Mouse (Mus musculus): ENCODE results near the gene Sirt4. TPM values are rescaled to one million over a fixed set of nuclear protein-coding genes. Genes with fewer than 3 reads are reported as not detected.
"Not testable (repeated sequence)": the region's sequence is repeated elsewhere in the genome, so short reads cannot be mapped to it uniquely, and the experiment has no call there.

The Sirt4 gene
- total RNA-seq, 2 experiments from 2014 or later: 26.8 to 31.2 TPM

DNA sequence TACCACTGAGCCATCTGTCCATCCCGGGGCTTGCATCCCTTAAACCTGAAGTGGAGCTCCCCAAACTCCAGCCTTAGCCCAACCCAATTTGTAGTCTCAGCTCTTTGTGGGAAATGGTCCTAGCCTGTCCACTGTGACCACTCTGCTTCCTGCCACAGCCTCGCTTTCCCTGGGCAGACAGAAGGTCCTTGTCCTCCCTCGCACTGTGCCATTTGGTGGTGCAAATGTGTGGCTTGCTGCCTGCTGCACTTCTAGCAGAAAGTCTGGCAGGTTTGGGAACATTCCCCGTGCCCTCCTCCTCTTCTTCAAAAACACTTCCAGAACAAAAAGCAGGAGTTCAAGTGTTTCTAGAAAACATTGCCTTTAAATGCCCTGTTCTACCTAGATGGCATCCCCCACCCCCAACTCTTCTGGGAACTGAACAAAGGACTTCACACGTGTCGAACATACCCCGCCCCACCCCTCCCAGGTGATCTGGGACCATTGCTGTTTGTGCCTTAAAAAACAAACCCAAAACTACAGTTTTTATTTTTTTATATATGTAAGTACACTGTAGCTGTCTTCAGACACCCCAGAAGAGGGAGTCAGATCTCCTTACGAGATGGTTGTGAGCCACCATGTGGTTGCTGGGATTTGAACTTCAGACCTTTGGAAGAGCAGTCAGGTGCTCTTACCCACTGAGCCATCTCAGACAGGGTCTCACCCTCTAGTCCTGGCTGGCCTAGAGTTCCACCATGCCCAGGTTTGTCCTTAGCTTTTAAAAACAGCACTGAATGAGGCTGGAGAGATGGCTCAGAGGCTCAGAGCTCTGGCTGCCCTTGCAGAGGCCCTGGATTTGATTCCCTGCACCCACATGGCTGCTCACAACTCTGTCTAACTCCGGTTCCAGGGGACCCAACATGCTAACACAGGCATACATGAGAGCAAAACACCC, 14.0 kb upstream of the Sirt4 start:
- DNase-seq (ENCODE audit: extremely low spot score in 1 of 2, low spot score in 2 of 2): no peak
- intact Hi-C loops (cut with DNase I): no loop called here

DNA sequence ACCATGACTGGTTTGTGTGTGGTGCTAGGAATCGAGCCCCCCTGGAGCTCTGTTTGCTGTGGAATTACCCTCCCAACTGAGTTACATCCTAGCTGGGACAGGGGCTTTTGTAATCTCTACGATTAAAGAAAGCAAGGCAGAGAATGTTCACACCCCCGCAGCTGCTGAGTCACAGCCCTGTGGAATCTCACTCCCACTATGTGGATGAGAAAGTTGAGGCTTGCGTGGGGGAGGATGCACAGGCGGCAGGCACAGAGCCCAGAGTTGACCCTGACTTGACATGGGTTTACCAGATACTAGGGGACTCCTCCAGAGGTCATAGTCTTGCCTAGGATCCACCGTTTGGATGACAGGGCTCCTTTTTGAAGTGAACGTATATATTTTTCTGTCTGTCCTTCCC, 12.5 kb upstream of the Sirt4 start:
- no peak for DNase-seq (ENCODE audit: extremely low spot score in 1 of 2, low spot score in 2 of 2)
- intact Hi-C loops (cut with DNase I): no loop called here

DNA sequence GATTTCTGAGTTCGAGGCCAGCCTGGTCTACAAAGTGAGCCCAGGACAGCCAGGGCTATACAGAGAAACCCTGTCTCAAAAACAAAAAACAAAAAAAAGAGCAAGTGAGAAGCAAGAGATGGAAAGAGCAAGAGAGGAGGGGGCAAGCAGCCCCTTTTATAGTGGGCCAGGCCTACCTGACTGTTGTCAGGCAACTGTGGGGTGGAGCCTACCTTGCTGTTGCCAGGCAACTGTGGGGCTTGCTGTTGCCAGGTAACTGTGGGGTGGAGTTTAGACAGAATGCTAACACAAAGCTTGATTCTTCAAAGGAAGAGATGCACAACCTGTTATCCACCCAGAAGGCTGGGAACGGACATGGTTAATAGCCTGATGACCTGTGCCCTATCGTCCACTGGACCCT, 11.1 kb upstream of the Sirt4 start:
- DNase-seq (ENCODE audit: extremely low spot score in 1 of 2, low spot score in 2 of 2); intact Hi-C loops (cut with DNase I): not testable (repeated sequence)

DNA sequence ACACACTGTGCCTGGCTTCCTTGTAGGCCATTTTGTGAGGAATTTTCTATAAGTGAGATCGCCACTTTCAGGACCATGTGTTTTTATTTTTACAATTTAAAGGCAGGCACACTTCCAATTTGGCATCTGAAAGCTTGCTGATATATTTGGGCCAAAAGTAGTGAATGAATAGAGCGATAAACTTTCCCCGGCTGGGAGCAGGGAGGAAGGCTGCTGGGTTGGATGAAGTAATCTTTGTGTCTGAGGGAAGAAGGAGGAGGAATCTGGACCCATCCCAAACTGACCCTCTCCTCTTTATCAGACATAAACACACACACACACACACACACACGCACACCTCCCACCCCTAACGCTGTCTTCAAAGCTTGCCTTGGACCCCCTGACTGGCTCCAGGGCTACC, 8.9 kb upstream of the Sirt4 start:
- intact Hi-C loops (cut with DNase I): no loop called here
- DNase-seq (ENCODE audit: extremely low spot score in 1 of 2, low spot score in 2 of 2): no peak

DNA sequence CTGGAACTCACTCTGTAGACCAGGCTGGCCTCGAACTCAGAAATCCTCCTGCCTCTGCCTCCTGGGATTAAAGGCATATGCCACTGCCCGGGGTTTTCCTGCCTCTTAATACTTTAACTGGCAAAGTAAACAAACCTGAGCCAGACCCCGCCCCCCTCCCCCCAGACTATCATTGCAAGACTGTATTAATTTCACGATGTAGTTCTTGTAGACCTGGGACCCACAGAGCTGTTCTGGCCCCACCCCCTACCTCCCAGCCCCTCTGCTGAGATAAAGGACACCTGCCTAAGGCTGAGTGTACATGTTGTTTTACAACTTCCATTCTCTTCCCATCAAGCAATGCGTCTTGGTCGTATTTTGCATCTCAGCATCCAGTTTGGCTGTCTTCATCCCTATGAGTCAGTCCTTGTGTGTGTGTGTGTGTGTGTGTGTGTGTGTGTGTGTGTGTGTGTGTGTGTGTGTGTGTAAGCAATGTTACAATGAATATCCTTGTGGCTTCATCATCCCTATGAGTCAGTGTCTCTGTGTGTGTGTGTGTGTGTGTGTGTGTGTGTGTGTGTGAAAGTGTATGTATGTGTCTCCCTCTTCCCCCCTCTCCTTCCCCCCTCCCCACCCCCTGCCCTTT, 8.3 kb upstream of the Sirt4 start:
- no peak for DNase-seq (ENCODE audit: extremely low spot score in 1 of 2, low spot score in 2 of 2)
- intact Hi-C loops (cut with DNase I): no loop called here

DNA sequence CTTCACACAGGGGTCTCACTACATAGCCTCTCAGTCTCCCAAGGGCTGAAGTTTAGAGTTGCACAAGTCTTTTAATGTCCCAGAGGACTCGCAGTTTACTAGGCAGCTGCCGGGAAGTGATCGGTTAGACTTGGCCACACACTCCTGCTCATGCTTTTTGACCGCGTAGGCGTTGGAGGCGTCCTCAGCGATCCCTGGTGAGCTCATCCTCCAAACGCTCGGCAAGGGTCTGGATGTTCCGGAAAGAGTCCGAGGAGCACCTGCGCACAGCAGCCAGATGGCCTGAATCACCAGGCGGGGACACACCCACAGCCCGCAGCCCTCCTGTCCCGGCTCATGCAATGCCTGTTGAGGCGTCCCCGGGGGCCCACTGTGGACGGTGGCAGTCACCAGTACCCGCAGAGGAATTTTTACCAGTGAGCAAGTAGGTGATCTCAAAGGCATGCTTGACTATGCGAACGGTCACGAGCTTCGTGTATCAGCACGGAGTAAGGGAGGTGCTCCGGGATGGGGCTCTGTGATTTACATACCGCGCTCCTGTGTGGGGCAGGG, 7.3 kb upstream of the Sirt4 start:
- intact Hi-C loops (cut with DNase I): no loop called here
- peak in 1 of 2 experiments; percentile 75 for DNase-seq (ENCODE audit: extremely low spot score in 1 of 2, low spot score in 2 of 2)

DNA sequence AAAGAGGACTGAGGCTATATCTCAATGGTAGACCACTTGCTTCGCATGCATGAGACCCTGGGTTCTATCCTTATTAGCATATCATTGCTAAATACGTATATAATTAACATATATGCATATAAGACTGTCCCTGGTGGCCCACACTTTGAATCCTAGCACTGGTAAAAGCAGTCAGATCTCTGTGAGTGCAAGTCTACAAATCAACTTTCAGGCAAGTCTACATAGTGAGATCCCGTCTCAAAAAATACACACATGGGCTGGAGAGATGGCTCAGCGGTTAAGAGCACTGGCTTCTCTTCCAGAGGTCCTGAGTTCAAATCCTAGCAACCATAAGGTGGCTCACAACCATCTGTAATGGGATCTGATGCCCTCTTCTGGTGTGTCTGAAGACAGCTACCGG, 6.6 kb upstream of the Sirt4 start:
- intact Hi-C loops (cut with DNase I): no loop called here
- no peak for DNase-seq (ENCODE audit: extremely low spot score in 1 of 2, low spot score in 2 of 2)

DNA sequence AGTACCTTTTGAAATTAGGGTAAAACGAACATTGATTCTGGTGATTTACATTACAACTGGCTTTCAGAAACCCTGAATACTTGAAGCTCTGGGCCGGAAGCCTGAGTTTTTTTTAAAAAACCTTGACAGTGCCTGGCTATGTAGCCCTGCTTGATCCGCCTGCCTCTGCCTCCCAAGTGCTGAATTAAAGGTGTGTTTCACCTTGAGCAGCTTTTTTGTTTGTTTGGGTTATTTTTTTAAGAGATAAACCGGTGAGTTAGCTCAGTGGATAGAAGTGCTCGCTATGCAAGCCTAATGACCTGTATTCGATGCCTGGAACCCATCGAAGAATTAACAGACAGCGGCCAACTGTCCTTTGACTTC, 6.1 kb upstream of the Sirt4 start:
- intact Hi-C loops (cut with DNase I): no loop called here
- DNase-seq (ENCODE audit: extremely low spot score in 1 of 2, low spot score in 2 of 2): no peak

DNA sequence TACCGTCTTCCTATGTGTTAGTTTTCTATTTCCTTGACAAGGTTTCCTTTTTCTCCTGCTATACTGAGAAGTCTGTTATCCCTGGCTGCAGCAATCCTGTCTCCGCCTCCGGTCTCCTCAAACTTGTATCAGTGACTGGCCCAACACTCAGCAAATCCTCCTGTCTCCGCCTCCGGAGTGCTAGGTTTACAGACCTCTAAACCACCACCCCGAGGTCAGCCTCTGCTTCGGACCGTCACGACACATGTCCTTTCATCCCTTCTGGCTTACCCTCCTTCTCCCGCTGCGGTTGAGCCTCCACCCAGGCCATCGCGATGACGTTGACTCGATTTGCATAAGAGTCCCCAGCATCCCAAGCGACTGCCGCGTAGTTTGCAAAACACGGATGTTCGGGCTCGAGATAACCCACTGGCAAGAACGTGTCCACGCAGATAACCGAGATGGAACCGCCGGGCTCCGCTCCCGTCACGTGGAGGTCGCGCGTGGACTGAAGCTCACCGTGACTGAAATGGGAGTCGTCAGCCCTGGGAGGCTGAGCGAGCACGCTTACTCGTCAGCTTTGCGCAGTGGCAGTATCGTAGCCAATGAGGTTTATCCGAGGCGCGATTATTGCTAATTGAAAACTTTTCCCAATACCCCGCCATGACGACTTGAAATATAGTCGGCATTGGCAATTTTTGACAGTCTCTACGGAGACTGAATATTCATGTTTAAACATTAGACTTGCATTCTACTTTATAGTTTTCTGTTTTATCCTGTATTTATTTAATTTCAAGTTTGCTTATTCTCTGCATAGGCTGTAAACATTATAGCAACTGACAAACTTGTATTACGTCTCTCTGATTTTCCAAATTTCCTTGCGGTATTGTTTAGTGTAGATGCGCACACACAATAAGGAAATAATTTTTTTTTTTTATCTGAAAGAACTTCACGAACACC, 5.4 kb upstream of the Sirt4 start:
- intact Hi-C loops (cut with DNase I): no loop called here
- peak; percentile 85 to 91 for DNase-seq (ENCODE audit: extremely low spot score in 1 of 2, low spot score in 2 of 2)

DNA sequence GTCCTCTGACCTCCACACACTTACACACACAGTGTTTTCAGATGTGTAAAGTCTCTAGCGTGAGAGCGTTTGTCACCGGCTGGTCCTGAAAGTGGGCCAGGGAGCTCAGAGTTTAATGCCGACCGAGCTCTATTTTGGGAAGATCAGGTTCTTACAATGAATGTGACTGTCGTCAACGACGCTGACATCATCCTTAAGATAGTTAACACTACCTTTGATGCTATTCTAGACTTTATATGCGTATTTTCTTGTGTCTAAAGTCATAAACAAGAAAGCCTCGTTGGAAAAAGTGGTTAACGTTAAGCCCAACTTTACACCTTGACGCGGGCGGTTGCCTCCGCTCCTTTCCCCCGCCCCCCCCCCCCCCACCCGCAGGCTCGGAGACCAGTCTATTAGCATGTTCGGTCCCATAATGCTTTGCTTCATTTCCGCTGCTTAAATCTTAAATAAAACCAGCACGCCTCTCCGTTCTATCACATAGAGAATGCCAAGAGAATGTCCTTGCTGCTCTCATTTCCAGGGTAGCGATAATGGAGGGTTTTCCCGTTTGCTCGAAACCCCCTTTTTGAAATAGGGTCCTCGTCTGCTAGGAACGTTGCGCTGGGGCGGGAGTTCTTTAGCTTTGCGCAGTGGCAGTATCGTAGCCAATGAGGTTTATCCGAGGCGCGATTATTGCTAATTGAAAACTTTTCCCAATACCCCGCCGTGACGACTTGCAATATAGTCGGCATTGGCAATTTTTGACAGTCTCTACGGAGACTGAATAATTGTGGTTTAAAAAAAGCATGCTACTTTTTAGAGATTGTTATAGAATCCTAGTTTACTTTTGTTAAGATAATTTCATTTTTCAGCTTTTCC, 4.5 kb upstream of the Sirt4 start:
- peak; percentile 81 to 87 for DNase-seq (ENCODE audit: extremely low spot score in 1 of 2, low spot score in 2 of 2)

DNA sequence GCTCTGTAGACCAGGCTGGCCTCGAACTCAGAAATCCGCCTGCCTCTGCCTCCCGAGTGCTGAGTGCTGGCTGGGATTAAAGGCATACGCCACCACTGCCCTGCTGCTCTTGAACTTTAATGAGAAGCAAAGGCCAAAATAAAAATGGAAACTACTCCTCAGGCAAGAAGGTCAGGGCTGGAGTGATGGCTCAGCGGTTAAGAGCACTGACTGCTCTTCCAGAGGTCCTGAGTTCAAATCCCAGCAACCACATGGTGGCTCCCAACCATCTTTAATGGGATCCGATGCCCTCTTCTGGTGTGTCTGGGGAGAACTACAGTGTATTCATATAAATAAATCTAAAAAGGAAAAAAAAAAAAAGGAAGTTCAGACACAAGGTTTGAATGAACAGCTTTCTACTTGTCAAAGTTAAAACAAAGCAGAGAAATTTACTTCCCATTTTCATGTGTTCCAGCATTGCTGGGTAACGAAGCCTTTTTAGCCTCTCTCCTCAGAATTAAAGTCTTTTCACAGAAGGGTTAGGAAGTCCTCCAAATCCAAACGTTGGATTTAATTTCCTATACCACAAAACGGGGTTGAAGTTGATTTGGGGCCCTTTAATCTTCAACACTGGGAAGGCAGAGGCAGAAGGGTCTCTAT, 3.5 kb upstream of the Sirt4 start:
- intact Hi-C loops (cut with DNase I): no loop called here
- DNase-seq (ENCODE audit: extremely low spot score in 1 of 2, low spot score in 2 of 2): no peak

More for the DNA sequence above, 4.5 kb upstream of the Sirt4 start:
- intact Hi-C loops (cut with DNase I): no loop called here

DNA sequence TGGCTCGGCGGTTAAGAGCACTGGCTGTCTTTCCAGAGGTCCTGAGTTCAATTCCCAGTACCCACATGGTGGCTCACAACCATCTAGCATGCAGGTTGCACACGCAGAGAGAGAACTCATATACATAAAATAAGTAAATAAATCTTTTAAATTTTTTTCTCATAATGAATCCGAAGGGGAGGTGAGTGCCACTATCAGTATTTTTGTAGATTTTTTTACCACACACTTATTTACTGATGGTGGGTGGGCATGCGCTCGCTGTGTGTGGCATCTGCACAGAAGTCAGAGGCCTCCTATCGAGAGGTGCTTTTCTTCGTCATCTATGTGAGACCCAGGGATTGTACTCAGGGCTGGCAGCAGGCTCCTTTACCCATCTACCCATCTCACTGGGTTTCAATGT, 2.8 kb upstream of the Sirt4 start:
- DNase-seq (ENCODE audit: extremely low spot score in 1 of 2, low spot score in 2 of 2): no peak
- intact Hi-C loops (cut with DNase I): no loop called here

DNA sequence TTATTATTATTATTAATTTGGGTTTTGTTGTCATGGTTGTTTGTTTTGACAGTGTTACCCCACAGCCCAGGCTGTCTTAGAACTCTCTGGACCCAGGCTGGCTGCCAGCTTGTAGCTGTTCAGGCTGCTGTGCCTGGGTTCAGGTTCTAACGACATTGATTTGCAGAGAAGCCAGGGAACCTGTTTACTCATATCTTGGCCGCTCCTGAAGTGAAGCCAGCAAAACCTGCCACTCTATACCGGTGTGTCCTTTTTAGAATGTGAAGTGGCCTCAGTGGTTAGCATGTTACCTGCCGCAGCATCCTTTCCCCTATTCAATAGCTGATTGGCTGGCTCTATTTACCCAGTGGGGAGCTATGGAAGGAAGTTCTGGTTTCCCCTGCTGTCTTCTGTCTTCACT, 2.2 kb upstream of the Sirt4 start:
- DNase-seq (ENCODE audit: extremely low spot score in 1 of 2, low spot score in 2 of 2): no peak
- intact Hi-C loops (cut with DNase I): no loop called here

DNA sequence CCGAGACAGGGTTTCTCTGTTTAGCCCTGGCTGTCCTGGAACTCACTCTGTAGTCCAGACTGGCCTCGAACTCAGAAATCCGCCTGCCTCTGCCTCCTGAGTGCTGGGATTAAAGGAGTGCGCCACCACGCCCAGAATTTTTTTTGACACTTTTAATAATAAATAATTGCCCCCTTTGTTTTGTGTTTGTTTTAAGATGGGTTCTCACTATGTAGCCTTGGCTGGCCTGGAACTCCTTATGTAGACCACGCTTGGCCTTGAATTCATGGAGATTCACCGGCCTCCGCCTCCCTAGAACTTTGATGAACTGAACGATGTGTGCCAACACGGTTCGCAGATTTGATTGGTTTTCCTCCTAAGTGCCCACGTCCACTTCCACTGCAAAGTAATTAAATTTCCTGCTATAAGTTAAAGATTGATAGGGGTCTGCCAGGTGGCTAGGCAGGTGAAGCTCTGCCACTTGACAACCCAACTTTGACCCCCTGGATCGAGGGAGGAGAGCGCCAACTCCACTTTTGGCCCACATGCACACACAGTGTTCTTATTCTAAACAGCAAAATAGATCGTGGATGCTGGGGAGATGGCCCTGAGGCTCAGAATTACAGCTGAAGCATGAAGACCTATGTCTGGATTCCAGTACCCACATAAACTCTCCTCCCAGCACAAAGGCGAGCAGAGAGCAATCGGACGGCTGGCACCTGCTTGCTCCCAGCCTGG, 1.1 kb upstream of the Sirt4 start:
- DNase-seq (ENCODE audit: extremely low spot score in 1 of 2, low spot score in 2 of 2): no peak
- intact Hi-C loops (cut with DNase I): no loop called here

DNA sequence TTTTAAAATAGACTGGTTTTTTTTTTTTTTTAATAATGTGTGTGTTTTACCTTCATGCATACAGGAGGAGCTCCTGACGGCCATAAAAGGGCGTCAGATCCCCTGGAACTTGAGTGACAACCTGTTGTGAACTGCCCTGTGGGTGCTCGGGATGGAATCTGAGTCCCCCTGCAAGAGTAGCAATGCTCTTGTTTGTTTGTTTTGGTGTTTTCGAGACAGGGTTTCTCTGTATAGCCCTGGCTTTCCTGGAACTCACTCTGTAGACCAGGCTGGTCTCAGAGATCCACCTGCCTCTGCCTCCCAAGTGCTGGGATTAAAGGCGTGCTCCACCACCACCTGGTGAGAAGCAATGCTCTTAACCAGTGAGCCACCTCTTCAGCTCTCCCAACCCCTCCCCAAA, 471 bp upstream of the Sirt4 start:
- no peak for DNase-seq (ENCODE audit: extremely low spot score in 1 of 2, low spot score in 2 of 2)
- intact Hi-C loops (cut with DNase I): no loop called here

DNA sequence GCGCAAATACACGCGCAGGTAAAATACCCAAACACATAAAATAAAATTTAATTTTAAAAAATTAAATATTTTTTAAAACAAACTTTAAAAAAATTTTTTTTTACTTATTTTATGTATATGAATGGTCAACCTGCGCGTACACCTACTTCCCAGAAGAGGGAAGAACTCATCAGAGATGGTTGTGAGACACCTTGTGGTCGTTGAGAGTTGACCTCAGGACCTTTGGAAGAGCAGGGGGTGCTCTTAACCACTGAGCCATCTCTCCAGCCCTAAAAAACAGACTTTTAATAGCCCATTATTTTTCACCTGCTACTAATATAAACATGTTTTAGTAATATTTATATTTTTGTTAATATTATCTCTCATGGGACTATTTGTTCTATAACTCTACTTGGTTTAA, 1.1 kb downstream of the Sirt4 start:
- no peak for DNase-seq (ENCODE audit: extremely low spot score in 1 of 2, low spot score in 2 of 2)
- intact Hi-C loops (cut with DNase I): no loop called here
